Mouse (Mus musculus) urinary bladder, adult 18-20 months (tissue): ENCODE data around the gene Cdk9.

Experiments used
- DNase-seq, 2 experiments: peaks; one replicate each; pipeline ENCODE4 v3.0.0; 2022; ENCODE audit warnings: low spot score in 2 of 2, mixed read lengths in 2 of 2

Cdk9 gene

GRCm38 (mm10) chr2:32712934-32713817 lies at the start of gene Cdk9:
Gene Cdk9 (minus strand): TSS chr2:32713076.
- peak; percentile 87 to 95 for DNase-seq

- no peak for DNase-seq
Measured at GRCm38 (mm10) chr2:32761859-32762258, 49.0 kb upstream of the Cdk9 start.

GRCm38 (mm10) chr2:32761361-32761760 lies 48.5 kb upstream of the Cdk9 start:
- DNase-seq = no peak

GRCm38 (mm10) chr2:32759001-32759400 lies 46.1 kb upstream of the Cdk9 start:
- DNase-seq = no peak

- DNase-seq = no peak
Measured at GRCm38 (mm10) chr2:32758503-32758902, 45.6 kb upstream of the Cdk9 start.

GRCm38 (mm10) chr2:32757056-32757845 lies 44.4 kb upstream of the Cdk9 start, which contains the start of gene Tor2a:
Gene Tor2a (plus strand): TSS chr2:32757234.
- peak; percentile 94 to 96 for DNase-seq

GRCm38 (mm10) chr2:32756674-32757055 lies 43.8 kb upstream of the Cdk9 start:
- no peak for DNase-seq

- no peak for DNase-seq
Measured at GRCm38 (mm10) chr2:32752181-32752580, 39.3 kb upstream of the Cdk9 start.

- no peak for DNase-seq
Measured at GRCm38 (mm10) chr2:32751665-32752033, 38.8 kb upstream of the Cdk9 start.

- DNase-seq = peak; percentile 67 to 68
Measured at GRCm38 (mm10) chr2:32750887-32751664, 38.2 kb upstream of the Cdk9 start.

GRCm38 (mm10) chr2:32750199-32750598 lies 37.3 kb upstream of the Cdk9 start:
- DNase-seq = no peak

- no peak for DNase-seq
Measured at GRCm38 (mm10) chr2:32749082-32749481, 36.2 kb upstream of the Cdk9 start.

- no peak for DNase-seq
Measured at GRCm38 (mm10) chr2:32744272-32744982, 31.6 kb upstream of the Cdk9 start.

GRCm38 (mm10) chr2:32742173-32742531 lies 29.3 kb upstream of the Cdk9 start:
- DNase-seq = no peak

GRCm38 (mm10) chr2:32741273-32742172 lies 28.6 kb upstream of the Cdk9 start:
- DNase-seq = no peak

GRCm38 (mm10) chr2:32740916-32741272 lies 28.0 kb upstream of the Cdk9 start, which contains the start of gene 6330409D20Rik:
Gene 6330409D20Rik (minus strand): TSS chr2:32741016.
- no peak for DNase-seq

- DNase-seq = no peak
Measured at GRCm38 (mm10) chr2:32739311-32739710, 26.4 kb upstream of the Cdk9 start.

- DNase-seq = no peak
Measured at GRCm38 (mm10) chr2:32737008-32737407, 24.1 kb upstream of the Cdk9 start.

- no peak for DNase-seq
Measured at GRCm38 (mm10) chr2:32736306-32736829, 23.5 kb upstream of the Cdk9 start.

- no peak for DNase-seq
Measured at GRCm38 (mm10) chr2:32734933-32735332, 22.1 kb upstream of the Cdk9 start.
